Mouse (Mus musculus) liver, postnatal 0 days (tissue): ENCODE results near the gene Entpd5.

ENCODE experiments used
- CTCF ChIP-seq: sonication (generic); IDR thresholded peaks from 2 replicates; pipeline ENCODE4 v1.5.1; 2016; ENCODE audit warnings: antibody characterized with exemption, low read depth
- EP300 ChIP-seq: IDR thresholded peaks from 2 replicates; pipeline ENCODE4 v1.6.1; 2016; ENCODE audit warnings: antibody characterized with exemption, low read depth, mild to moderate bottlenecking

DNA sequence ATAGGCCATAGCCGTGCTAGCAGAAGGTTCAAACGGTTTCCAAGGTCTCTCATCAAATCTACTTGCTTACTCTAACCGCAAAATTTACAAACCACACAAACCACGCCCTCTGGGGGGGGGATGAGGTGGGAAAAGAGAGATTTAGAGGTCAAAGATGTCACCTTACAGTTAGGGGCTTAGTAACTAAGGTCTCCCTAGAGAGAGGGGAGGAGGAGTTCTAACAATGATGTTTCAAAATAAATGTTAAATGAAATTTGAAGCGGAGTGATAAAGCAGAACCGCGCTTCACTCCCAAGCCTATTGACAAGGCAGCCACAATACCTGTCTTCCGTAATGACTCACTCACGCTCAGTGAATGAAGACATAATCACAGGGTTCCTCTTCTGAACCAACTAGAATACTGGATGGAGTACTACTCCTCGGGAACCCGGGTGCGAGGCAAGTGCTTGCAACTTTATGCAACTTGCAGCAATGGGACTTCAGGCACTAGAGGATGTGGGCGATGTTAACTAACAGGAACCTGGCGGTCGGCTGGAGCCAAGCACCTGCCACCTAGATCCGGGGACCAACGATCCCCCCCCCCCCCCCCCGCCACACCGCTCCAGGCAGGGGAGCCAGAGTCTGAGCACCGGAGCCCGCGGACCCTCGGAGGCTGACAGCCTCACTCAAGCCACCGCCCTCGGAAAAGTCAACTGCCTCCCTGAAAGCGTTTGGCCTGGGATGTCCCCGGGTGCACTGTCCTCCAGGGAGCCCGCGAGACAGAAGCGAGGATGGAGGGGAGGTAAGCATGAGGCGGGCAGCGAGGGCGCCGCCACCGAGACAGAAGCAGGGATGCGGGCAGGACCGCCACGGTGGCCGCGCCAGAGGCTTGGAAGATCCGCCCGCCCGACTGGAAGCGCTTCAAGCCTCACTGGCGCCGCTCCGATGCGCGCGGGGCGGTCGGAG, 683 bp downstream of the Entpd5 start:
- TF ChIP-seq CTCF (0 out of 2 replicates have a peak, but pooled peaks have one; percentile 8), EP300 (no peak)
